Mouse (Mus musculus) spleen, adult 2 months (tissue): ENCODE data around the gene Il1r1.

Source experiments
- CTCF ChIP-seq: fragments of 200-500 bp; IDR thresholded peaks from 2 replicates; pipeline ENCODE4 v1.5.1; 2011; ENCODE audit warnings: mild to moderate bottlenecking, inconsistent platforms; ENCODE audit not compliant: insufficient read depth, insufficient read length, insufficient replicate concordance; ENCODE audit errors: extremely low read depth
- POLR2A ChIP-seq: fragments of 200-500 bp; IDR thresholded peaks from 2 replicates; pipeline ENCODE4 v1.6.1; 2011; ENCODE audit warnings: low read depth, low read length, inconsistent platforms

DNA sequence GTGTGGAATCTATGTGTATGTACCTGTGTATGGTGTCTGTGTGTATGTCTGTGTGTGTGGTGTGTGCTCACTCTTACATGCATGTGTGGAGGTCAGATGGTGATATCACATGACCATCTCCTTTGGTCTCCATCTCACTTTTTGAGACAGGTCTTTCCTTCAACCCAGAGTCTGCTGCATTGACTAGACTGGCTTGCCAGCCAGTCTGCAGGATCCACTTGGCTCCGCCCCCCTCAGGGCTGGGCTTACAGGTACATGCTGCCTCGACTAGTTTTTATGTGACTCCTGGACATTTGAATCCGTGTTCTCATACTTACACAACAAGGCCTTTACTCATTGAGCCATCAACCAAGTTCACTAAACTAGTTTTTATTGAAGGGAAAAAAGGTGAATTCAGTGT lies 6.2 kb downstream of the Il1r1 start:
- no peak for TF ChIP-seq POLR2A
- TF ChIP-seq CTCF = no peak
